Mouse (Mus musculus) adrenal gland, postnatal 4 days (tissue): ENCODE measurements around the gene P4hb. TPM values are rescaled to one million over a fixed set of nuclear protein-coding genes. Genes with fewer than 3 reads are reported as not detected.

Experiments
- DNase-seq, 2 experiments: peaks; one replicate each; pipeline ENCODE4 v3.0.0; 2021 to 2022; ENCODE audit warnings: low spot score in 2 of 2, mixed read lengths in 2 of 2
- total RNA-seq, 2 experiments: library from RNA; stranded (reverse); gene quantifications; 2 replicates each; pipeline ENCODE4 v1.2.3; 2021

The P4hb gene
- total RNA-seq, 2 experiments from 2014 or later: 531 to 539 TPM

GRCm38 (mm10) chr11:120512790-120513453 is 60.1 kb downstream of the P4hb start:
- DNase-seq: no peak

- no peak for DNase-seq
Observed at GRCm38 (mm10) chr11:120510375-120511030, 62.5 kb downstream of the P4hb start.

Other genes with a start within 250 kb of the P4hb start
- 1,000 to 10,000 TPM in 1 of 2 experiments, 100 to 1,000 TPM in 1; 949 to 1,134 TPM for gene Actg1, start 224.7 kb downstream of the P4hb start, total RNA-seq
- gene Fscn2, start 211.7 kb downstream of the P4hb start, total RNA-seq: under 1 TPM; 0.39 to 0.51 TPM
- gene Faap100, start 194.5 kb downstream of the P4hb start, total RNA-seq: 10 to 100 TPM; 34.5 to 35.6 TPM
- gene Nploc4, start 135.5 kb downstream of the P4hb start, total RNA-seq: 10 to 100 TPM; 76.3 to 77.5 TPM
- gene Tspan10, start 130.6 kb downstream of the P4hb start, total RNA-seq: 10 to 100 TPM in 1 of 2 experiments, 1 to 10 TPM in 1; 7.1 to 10.2 TPM
- under 1 TPM in 1 of 2 experiments, not detected in 1; 0.25 TPM for gene Pde6g, start 119.8 kb downstream of the P4hb start, total RNA-seq
- 10 to 100 TPM; 34.6 to 43.3 TPM for gene Oxld1, start 115.2 kb downstream of the P4hb start, total RNA-seq
- gene Ccdc137, start 115.1 kb downstream of the P4hb start, total RNA-seq: 10 to 100 TPM; 19.0 to 21.4 TPM
- gene Arl16, start 105.6 kb downstream of the P4hb start, total RNA-seq: 10 to 100 TPM; 24.4 to 26.8 TPM
- gene Mrpl12, start 88.6 kb downstream of the P4hb start, total RNA-seq: 100 to 1,000 TPM; 105 to 107 TPM
- 100 to 1,000 TPM; 102 to 103 TPM for gene Slc25a10, start 81.4 kb downstream of the P4hb start, total RNA-seq
- gene Gcgr, start 42.6 kb downstream of the P4hb start, total RNA-seq: 1 to 10 TPM; 2.5 to 9.8 TPM
- gene Mcrip1, start 23.5 kb downstream of the P4hb start, total RNA-seq: 10 to 100 TPM; 80.6 to 84.2 TPM
- gene Ppp1r27, start 22.1 kb downstream of the P4hb start, total RNA-seq: 1 to 10 TPM; 1.3 to 5.6 TPM
- gene Arhgdia, start 8.4 kb upstream of the P4hb start, total RNA-seq: 100 to 1,000 TPM; 321 to 354 TPM
- 100 to 1,000 TPM; 136 to 169 TPM for gene Alyref, start 25.1 kb upstream of the P4hb start, total RNA-seq
- 10 to 100 TPM; 87.4 to 90.7 TPM for gene Anapc11, start 25.2 kb upstream of the P4hb start, total RNA-seq
- 1 to 10 TPM; 2.4 to 5.4 TPM for gene Npb, start 35.2 kb upstream of the P4hb start, total RNA-seq
- gene Pcyt2, start 44.7 kb upstream of the P4hb start, total RNA-seq: 100 to 1,000 TPM; 135 to 144 TPM
- 10 to 100 TPM; 49.0 to 58.1 TPM for gene Sirt7, start 52.0 kb upstream of the P4hb start, total RNA-seq
- 10 to 100 TPM; 51.4 to 56.0 TPM for gene Mafg, start 60.3 kb upstream of the P4hb start, total RNA-seq
- 1 to 10 TPM; 5.4 to 8.6 TPM for gene Pycr1, start 70.5 kb upstream of the P4hb start, total RNA-seq
- 1 to 10 TPM; 1.4 to 3.8 TPM for gene Myadml2, start 74.9 kb upstream of the P4hb start, total RNA-seq
- gene Notum, start 87.9 kb upstream of the P4hb start, total RNA-seq: 10 to 100 TPM in 1 of 2 experiments, 1 to 10 TPM in 1; 8.6 to 14.8 TPM
- 100 to 1,000 TPM; 108 to 110 TPM for gene Aspscr1, start 99.7 kb upstream of the P4hb start, total RNA-seq
- gene Cenpx, start 140.5 kb upstream of the P4hb start, total RNA-seq: 10 to 100 TPM; 49.5 to 52.5 TPM
- 10 to 100 TPM; 44.2 to 44.8 TPM for gene Lrrc45, start 140.7 kb upstream of the P4hb start, total RNA-seq
- 10 to 100 TPM; 12.7 to 17.4 TPM for gene Rac3, start 148.2 kb upstream of the P4hb start, total RNA-seq
- gene Dcxr, start 154.0 kb upstream of the P4hb start, total RNA-seq: 10 to 100 TPM; 40.9 to 43.3 TPM
- gene Cbr2, start 158.9 kb upstream of the P4hb start, total RNA-seq: 1 to 10 TPM; 7.4 to 7.8 TPM
- gene Hmga1b, start 189.5 kb upstream of the P4hb start, total RNA-seq: 10 to 100 TPM; 20.2 to 49.6 TPM
- 10 to 100 TPM; 18.9 to 22.7 TPM for gene Rfng, start 211.0 kb upstream of the P4hb start, total RNA-seq
- gene Gps1, start 211.0 kb upstream of the P4hb start, total RNA-seq: 100 to 1,000 TPM; 109 to 111 TPM
- gene Dus1l, start 223.2 kb upstream of the P4hb start, total RNA-seq: 10 to 100 TPM; 66.8 to 71.1 TPM